Mouse (Mus musculus) forebrain, embryonic 10.5 days (tissue): ENCODE data around the gene U2af2. TPM values are rescaled to one million over a fixed set of nuclear protein-coding genes. Genes with fewer than 3 reads are reported as not detected.

Source experiments
- DNase-seq: peaks from one replicate; pipeline ENCODE4 v3.0.0-alpha.2; 2017; ENCODE audit warnings: low spot score; ENCODE audit errors: extremely low spot score
- H3K27ac ChIP-seq: fragments of 300-500 bp; sonication (generic); 2 replicates; pipeline ENCODE4 v1.5.1; 2016; ENCODE audit warnings: mild to moderate bottlenecking
- H3K27me3 ChIP-seq: fragments of 300-500 bp; sonication (generic); 2 replicates; pipeline ENCODE4 v1.6.1; 2016; ENCODE audit warnings: mild to moderate bottlenecking; ENCODE audit not compliant: poor library complexity, severe bottlenecking
- H3K36me3 ChIP-seq: fragments of 300-500 bp; sonication (generic); replicated peaks from 2 replicates; pipeline ENCODE4 v1.6.1; 2016; ENCODE audit warnings: mild to moderate bottlenecking, moderate library complexity
- H3K4me1 ChIP-seq: fragments of 300-500 bp; sonication (generic); 2 replicates; pipeline ENCODE4 v1.6.1; 2016
- H3K4me3 ChIP-seq: fragments of 300-500 bp; sonication (generic); 2 replicates; pipeline ENCODE4 v1.5.1; 2016; ENCODE audit warnings: mild to moderate bottlenecking, moderate library complexity
- H3K9me3 ChIP-seq: fragments of 300-500 bp; sonication (generic); 2 replicates; pipeline ENCODE4 v1.6.1; 2016; ENCODE audit warnings: mild to moderate bottlenecking, moderate library complexity
- WGBS: fragments of 180-500 bp; shearing (Covaris S2); methylation state at CpG from one replicate; pipeline ENCODE4 v1.1.7; 2016; 5-methylcytosine and 5-hydroxymethylcytosine counted together
- microRNA-seq: library from miRNA; unstranded; fragments of <30 nt; microRNA quantifications from one replicate; pipeline ENCODE4, GENCODE M21; 2017
- polyA plus RNA-seq: library from polyadenylated mRNA; unstranded; fragments of >200 nt; fragmentation: Nextera tagmentation; extraction: Ambion mirVana; gene quantifications from 2 replicates; pipeline ENCODE4 v1.2.1, GENCODE M21; 2016

U2af2 gene
- polyA plus RNA-seq, 1 experiment from 2014 or later = 181 TPM

DNA sequence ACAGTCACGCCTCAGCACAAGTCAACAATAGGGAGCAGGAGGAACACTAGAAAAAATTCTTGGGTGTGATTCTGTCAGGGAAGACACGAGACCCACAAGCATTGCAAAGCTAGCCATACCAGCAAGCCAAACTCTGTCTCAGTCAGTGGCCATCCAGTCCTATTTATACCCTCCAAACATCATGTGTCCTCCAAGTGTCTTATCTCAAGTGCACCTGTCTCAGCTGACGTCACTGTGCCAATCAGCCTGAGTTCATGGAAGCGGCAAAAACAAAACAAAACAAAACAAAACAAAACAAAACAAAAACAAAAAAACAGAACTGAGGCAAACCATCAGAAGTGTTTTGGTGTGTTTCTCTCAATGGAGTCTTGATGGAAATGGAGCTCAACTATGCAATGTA is 46.3 kb downstream of the U2af2 start:
- peaks cover 4% of the 10 kb centered on the region; the same call in 1 of the 2 replicates for H3K9me3 ChIP-seq
- no peaks in the 10 kb centered on the region for H3K36me3 ChIP-seq
- no peak overlapping the region for H3K27ac ChIP-seq
- H3K4me3 ChIP-seq = no peak overlapping the region
- no peaks in the 10 kb centered on the region for H3K4me1 ChIP-seq
- H3K27me3 ChIP-seq = no peaks in the 10 kb centered on the region
- no peak for DNase-seq
- 88% methylated on average over 4 of the region's 4 CpGs for WGBS

DNA sequence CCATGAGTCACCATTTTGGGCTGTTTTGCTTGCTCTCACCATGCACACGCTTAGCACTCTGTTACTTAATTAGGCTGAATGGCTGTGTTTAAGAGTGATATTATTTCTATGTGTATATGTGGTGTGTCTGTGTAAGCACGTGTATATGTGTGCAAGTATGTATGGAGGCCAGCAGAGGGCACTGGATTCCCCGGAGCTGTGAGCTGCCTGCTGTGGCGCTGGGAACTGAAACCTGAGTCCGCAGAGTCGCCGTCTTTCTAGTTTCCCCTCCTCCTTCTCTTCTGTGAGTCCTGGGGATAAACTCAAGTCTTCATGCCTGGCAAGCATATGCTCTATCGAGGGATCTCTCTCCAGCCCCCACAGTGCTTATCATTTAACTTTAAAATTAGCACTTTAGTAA is 47.4 kb downstream of the U2af2 start:
- peaks cover 4% of the 10 kb centered on the region; the same call in 1 of the 2 replicates for H3K9me3 ChIP-seq
- no peak for DNase-seq
- 82% methylated on average over 8 of the region's 8 CpGs for WGBS
- H3K4me1 ChIP-seq = no peaks in the 10 kb centered on the region
- H3K4me3 ChIP-seq = no peak overlapping the region
- H3K27me3 ChIP-seq = no peaks in the 10 kb centered on the region
- no peaks in the 10 kb centered on the region for H3K36me3 ChIP-seq
- H3K27ac ChIP-seq = no peak overlapping the region

DNA sequence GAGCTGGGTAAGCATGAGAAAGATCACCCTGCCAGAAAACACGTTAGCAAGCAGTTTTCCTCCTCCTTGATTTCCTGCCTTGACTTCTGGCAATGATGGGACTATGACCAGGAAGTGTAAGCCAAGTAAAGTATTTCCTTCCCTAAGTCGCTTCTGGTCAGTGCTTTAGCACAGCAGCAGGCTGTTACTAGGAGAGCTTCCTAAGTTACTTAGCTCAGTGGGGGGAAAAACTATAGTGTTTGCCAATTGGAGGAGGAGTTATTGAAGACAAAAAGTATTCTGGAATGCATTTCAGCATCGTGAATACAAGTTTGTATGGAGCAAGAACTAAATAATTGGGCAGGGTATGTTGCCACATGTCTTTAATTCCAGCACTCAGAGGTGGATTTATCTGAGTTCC is 50.8 kb downstream of the U2af2 start:
- 56% methylated on average over 3 of the region's 3 CpGs for WGBS

DNA sequence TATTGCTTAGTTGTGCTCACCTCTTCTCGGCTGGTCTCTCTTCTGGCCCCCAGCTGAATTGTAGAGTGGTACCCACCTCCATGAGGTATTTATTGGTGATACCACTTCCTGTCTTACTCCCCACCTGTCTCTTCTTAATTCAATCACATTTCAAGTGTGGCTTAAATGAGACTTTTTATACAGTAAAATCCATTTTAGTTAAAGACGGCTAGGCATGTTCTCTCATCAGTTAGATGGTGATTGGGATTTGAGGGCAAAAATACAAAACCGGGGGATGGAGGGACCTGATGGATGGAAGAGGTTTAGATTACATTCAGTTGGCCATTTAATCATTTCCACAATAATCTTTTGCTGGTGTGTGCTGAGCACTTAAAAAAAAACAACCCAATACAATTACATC is 54.9 kb downstream of the U2af2 start, which contains the start of gene Rfpl4:
TSS of gene Rfpl4 (minus strand) at position 101 of the 400 bp plus-strand sequence.
- Histone ChIP-seq H3K27ac (no peak within 1 kb of the TSS), H3K4me3 (no peak within 1 kb of the TSS), H3K9me3 (0 out of 2 replicates have a peak, but pooled peaks cover 3% of the 10 kb centered on the region), H3K27me3 (no peaks in the 10 kb centered on the region), H3K36me3 (no peaks in the 10 kb centered on the region), H3K4me1 (no peaks in the 10 kb centered on the region)
- 88% methylated on average over 3 of the region's 3 CpGs for WGBS
- no peak for DNase-seq

More for the DNA sequence above, 50.8 kb downstream of the U2af2 start:
- no peak overlapping the region for H3K4me3 ChIP-seq
- no peaks in the 10 kb centered on the region for H3K27me3 ChIP-seq
- H3K27ac ChIP-seq = no peak overlapping the region
- peaks cover 4% of the 10 kb centered on the region; the same call in 1 of the 2 replicates for H3K9me3 ChIP-seq
- no peaks in the 10 kb centered on the region for H3K36me3 ChIP-seq
- no peaks in the 10 kb centered on the region for H3K4me1 ChIP-seq
- peak; percentile 9 for DNase-seq

DNA sequence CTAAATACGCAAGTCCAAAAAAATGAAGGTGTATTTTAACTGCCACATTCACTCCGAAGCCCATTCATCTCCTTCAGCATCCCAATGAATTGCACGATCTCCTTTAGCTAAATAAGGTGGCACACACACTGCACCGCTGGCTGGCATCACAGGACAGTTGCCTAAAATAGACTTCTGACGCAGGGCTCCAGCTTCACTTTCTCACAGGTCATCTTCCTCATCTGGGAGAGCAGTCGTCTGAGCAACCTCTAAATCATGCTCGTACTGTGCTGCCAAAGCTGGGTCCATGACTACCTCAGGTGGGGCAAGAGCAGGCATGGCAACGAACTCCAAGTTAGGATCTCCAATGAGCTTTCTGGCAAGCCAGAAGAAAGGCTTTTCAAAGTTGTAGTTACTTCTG is 63.1 kb downstream of the U2af2 start:
- Histone ChIP-seq H3K27me3 (peaks cover 10% of the 10 kb centered on the region; the same call in 1 of the 2 replicates), H3K4me3 (no peak overlapping the region), H3K9me3 (peaks cover 10% of the 10 kb centered on the region; the same call in 1 of the 2 replicates), H3K27ac (no peak overlapping the region), H3K4me1 (peaks cover 6% of the 10 kb centered on the region), H3K36me3 (no peaks in the 10 kb centered on the region)
- DNase-seq = no peak
- WGBS = 91% methylated on average over 8 of the region's 8 CpGs

DNA sequence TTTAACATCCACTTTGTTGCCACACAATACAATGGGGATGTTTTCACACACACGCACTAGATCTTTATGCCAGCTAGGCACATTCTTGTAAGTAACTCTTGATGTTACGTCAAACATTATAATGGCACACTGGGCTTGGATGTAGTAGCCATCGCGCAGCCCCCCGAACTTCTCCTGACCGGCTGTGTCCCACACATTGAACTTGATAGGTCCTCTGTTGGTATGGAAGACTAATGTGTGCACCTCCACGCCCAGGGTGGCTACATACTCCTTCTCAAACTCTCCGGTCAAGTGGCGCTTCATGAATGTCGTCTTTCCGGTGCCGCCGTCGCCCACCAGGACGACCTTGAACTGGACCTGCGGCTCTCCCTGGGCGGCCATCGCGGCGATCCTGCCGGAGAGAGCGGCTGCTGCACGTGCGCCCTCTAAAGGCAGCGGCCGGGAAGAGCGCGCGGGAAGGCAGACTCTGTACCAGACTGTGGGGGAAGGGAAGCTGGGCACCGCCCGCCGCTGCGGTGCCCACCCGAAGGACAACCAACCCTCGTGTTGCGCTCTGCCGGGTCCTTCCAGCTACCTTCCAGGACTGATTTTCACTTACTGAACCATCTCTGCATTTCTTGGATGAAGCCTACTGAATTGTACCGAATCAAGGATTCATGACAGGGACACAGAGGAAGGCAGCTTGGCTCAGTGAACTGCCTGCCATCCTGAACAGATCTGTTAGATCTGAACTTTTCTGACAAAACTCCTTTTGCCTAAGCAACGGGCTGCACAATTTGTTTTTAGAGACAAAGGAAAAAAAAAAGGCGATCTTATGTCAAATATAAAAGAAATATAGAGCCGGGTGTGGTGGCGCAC is 63.8 kb downstream of the U2af2 start, which contains the start of gene Rasl2-9:
TSS of gene Rasl2-9 (minus strand) at position 402 of the 858 bp plus-strand sequence.
- H3K4me1 ChIP-seq = peaks cover 6% of the 10 kb centered on the region
- peak within 1 kb of the TSS; percentile 62 for H3K27ac ChIP-seq
- no peaks in the 10 kb centered on the region for H3K36me3 ChIP-seq
- WGBS = 21% methylated on average over 42 of the region's 42 CpGs
- peak; percentile 70 for DNase-seq
- peaks cover 12% of the 10 kb centered on the region for H3K9me3 ChIP-seq
- peaks cover 10% of the 10 kb centered on the region; the same call in 1 of the 2 replicates for H3K27me3 ChIP-seq
- peak within 1 kb of the TSS; percentile 47 for H3K4me3 ChIP-seq

Small RNA genes lying within 50 kb of the gene (microRNA-seq; reads per million reads assigned to microRNA genes)
- gene Gm26217 = not detected

Other genes starting within 250 kb of the U2af2 start
- gene Ube2s, start 249.6 kb upstream of the U2af2 start, polyA plus RNA-seq = 399 and 408 TPM in 2 replicates
- gene Shisa7, start 217.4 kb upstream of the U2af2 start, polyA plus RNA-seq = 0.47 and 0.79 TPM in 2 replicates
- 2.6 and 2.9 TPM in 2 replicates for gene Isoc2b, start 191.9 kb upstream of the U2af2 start, polyA plus RNA-seq
- 0.73 and 1.0 TPM in 2 replicates for gene Isoc2a, start 185.0 kb upstream of the U2af2 start, polyA plus RNA-seq
- 0.12 and 0.22 TPM in 2 replicates for gene Gm36210, start 155.6 kb upstream of the U2af2 start, polyA plus RNA-seq
- gene Zfp628, start 146.9 kb upstream of the U2af2 start, polyA plus RNA-seq = 4.1 and 4.2 TPM in 2 replicates
- 8.1 and 8.3 TPM in 2 replicates for gene Nat14, start 140.1 kb upstream of the U2af2 start, polyA plus RNA-seq
- gene Ssc5d, start 136.4 kb upstream of the U2af2 start, polyA plus RNA-seq = 1.2 and 1.3 TPM in 2 replicates
- 0.11 TPM in 1 of 2 replicates, not detected in the other for gene Sbk2, start 97.7 kb upstream of the U2af2 start, polyA plus RNA-seq
- 0.10 TPM in 1 of 2 replicates, not detected in the other for gene Sbk3, start 91.0 kb upstream of the U2af2 start, polyA plus RNA-seq
- 27.3 and 28.7 TPM in 2 replicates for gene Zfp579, start 66.0 kb upstream of the U2af2 start, polyA plus RNA-seq
- 8.4 and 9.4 TPM in 2 replicates for gene Zfp524, start 47.7 kb upstream of the U2af2 start, polyA plus RNA-seq
- gene Fiz1, start 47.4 kb upstream of the U2af2 start, polyA plus RNA-seq = 54.0 and 54.1 TPM in 2 replicates
- 1.0 and 1.1 TPM in 2 replicates for gene Gm44973, start 46.6 kb upstream of the U2af2 start, polyA plus RNA-seq
- gene Zfp865, start 41.8 kb upstream of the U2af2 start, polyA plus RNA-seq = 5.1 and 5.7 TPM in 2 replicates
- 4.7 and 6.6 TPM in 2 replicates for gene Ccdc106, start 41.6 kb upstream of the U2af2 start, polyA plus RNA-seq
- not detected in 2 replicates for gene 4632433K11Rik, start 28.0 kb upstream of the U2af2 start, polyA plus RNA-seq
- gene Zfp784, start 23.7 kb upstream of the U2af2 start, polyA plus RNA-seq = 3.0 and 3.8 TPM in 2 replicates
- gene Zfp580, start 10.6 kb upstream of the U2af2 start, polyA plus RNA-seq = 38.0 and 38.8 TPM in 2 replicates
- gene Epn1, start 18.1 kb downstream of the U2af2 start, polyA plus RNA-seq = 53.5 and 54.6 TPM in 2 replicates
- gene Rfpl4, start 54.8 kb downstream of the U2af2 start, polyA plus RNA-seq = not detected in 2 replicates
- 0.24 TPM in 1 of 2 replicates, not detected in the other for gene Rasl2-9, start 63.8 kb downstream of the U2af2 start, polyA plus RNA-seq
- 0.01 TPM in 1 of 2 replicates, not detected in the other for gene Vmn1r55, start 87.5 kb downstream of the U2af2 start, polyA plus RNA-seq
- gene Vmn1r56, start 134.6 kb downstream of the U2af2 start, polyA plus RNA-seq = not detected in 2 replicates
- not detected in 2 replicates for gene Vmn1r57, start 156.3 kb downstream of the U2af2 start, polyA plus RNA-seq